Comparison of ENCODE assay signal across 26 mouse cellular contexts in genomic region chr10:61859451-61859850, GRCm38 (mm10).
"Had no signal": no experiment of that assay in that cellular context is flagged by ENCODE, and none has a peak within 500 bp of the region (broad histone marks: within the 10 kb centered on the region; RNA-seq: fewer than 3 reads in every experiment).

No protein-coding gene starts in this region.

- H3K27ac ChIP-seq: heart, adult 2 months; heart, embryonic 13.5 days; heart, embryonic 15.5 days; hindbrain, embryonic 14.5 days; kidney, embryonic 15.5 days; kidney, postnatal 0 days; limb, embryonic 13.5 days; limb, embryonic 15.5 days; liver, embryonic 12.5 days; liver, embryonic 14.5 days had no signal

- H3K4me1 ChIP-seq: kidney, embryonic 15.5 days; liver, embryonic 12.5 days had no signal

- H3K4me3 ChIP-seq: heart, adult 2 months; heart, embryonic 13.5 days; heart, embryonic 15.5 days; kidney, embryonic 15.5 days; limb, embryonic 13.5 days; limb, embryonic 15.5 days; liver, embryonic 12.5 days had no signal

- DNase-seq: gastrocnemius, postnatal 14 days; gastrocnemius, postnatal 36 days; heart, adult 11 months; heart, adult 2 months; heart, postnatal 14 days; heart, postnatal 36 days; kidney, adult 11 months; kidney, adult 2 months; kidney, adult 9 months; kidney, postnatal 14 days; kidney, postnatal 36 days; layer of hippocampus, adult 9-11 months; layer of hippocampus, postnatal 36 days; left cerebral cortex, postnatal 4 days had no signal

- H3K9ac ChIP-seq: heart, embryonic 13.5 days; heart, embryonic 15.5 days; hindbrain, embryonic 14.5 days; kidney, embryonic 15.5 days; limb, embryonic 13.5 days; limb, embryonic 15.5 days; liver, embryonic 12.5 days; liver, embryonic 14.5 days had no signal

- ATAC-seq: hindbrain, embryonic 16.5 days; intestine, embryonic 16.5 days; liver, embryonic 12.5 days had no signal

- H3K4me2 ChIP-seq: heart, embryonic 11.5 days; heart, embryonic 13.5 days; heart, embryonic 15.5 days; hindbrain, embryonic 14.5 days; kidney, embryonic 15.5 days; limb, embryonic 13.5 days; limb, embryonic 15.5 days; liver, embryonic 12.5 days had no signal

- H3K27me3 ChIP-seq: heart, embryonic 13.5 days; heart, embryonic 15.5 days; kidney, embryonic 15.5 days; limb, embryonic 13.5 days; limb, embryonic 15.5 days; liver, embryonic 12.5 days had no signal
